8 mouse cellular contexts compared by ENCODE assay signal in the genomic region with DNA sequence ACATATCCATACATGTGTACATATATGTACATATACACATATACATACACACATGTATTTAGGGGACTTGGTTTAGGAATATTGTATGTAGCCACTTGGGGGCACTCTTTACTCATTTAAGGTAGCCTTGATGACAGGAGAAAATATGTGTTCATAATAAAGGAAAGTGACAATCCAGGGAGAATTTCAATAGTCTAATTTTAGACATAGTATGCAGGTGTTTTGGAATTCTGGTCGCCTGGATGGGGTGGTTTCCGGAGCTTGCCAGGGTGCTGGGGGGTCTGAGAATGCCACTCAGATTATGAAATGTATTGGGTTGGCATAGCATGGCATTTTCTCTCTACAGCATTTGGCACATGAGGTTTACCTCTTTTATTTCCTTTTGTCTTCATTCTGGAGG.
A peak's percentile ranks its signal among the peaks of the same experiment; 100 is the strongest.
DNase-seq lines count a peak whose midpoint lies in the region; ATAC-seq and TF ChIP-seq lines count a peak whose summit lies in the region.

No protein-coding gene starts in this region.

- H3K36me3 ChIP-seq in embryonic facial prominence, embryonic 12.5 days, result no peaks in the 10 kb centered on the region
- no peaks in the 10 kb centered on the region for H3K36me3 ChIP-seq in midbrain, postnatal 0 days (ENCODE audit: insufficient read depth, low read length)

- no peaks in the 10 kb centered on the region for H3K27me3 ChIP-seq in embryonic facial prominence, embryonic 12.5 days
- no peaks in the 10 kb centered on the region for H3K27me3 ChIP-seq in midbrain, postnatal 0 days (ENCODE audit: insufficient read depth, low read length)

- H3K9ac ChIP-seq in embryonic facial prominence, embryonic 12.5 days, result no peak overlapping the region
- H3K9ac ChIP-seq in midbrain, postnatal 0 days (replicated peaks; ENCODE audit: low read length, poor library complexity, severe bottlenecking), result no peak overlapping the region

- peaks cover 3% of the 10 kb centered on the region; the same call in 1 of the 2 replicates for H3K4me1 ChIP-seq in embryonic facial prominence, embryonic 12.5 days
- H3K4me1 ChIP-seq in midbrain, postnatal 0 days (ENCODE audit: insufficient read depth, low read length), result no peaks in the 10 kb centered on the region; the same call in 1 of the 2 replicates

- no peak overlapping the region for H3K4me3 ChIP-seq in embryonic facial prominence, embryonic 12.5 days
- no peak overlapping the region for H3K4me3 ChIP-seq in midbrain, postnatal 0 days (ENCODE audit: low read depth, low read length)

- TF ChIP-seq CTCF in midbrain, postnatal 0 days (IDR thresholded peaks at IDR 0.05), result peak; percentile 86

- DNase-seq in heart, postnatal 10 days, result peak; percentile 24 to 42
- DNase-seq in heart, adult 11 months, result no peak
- peak; percentile 25 for DNase-seq in ZHBTc4 (ENCODE audit: low read depth, low spot score)
- peak; percentile 11 for DNase-seq in large intestine, adult 2 months (ENCODE audit: low read depth, low spot score)
- DNase-seq in midbrain, postnatal 0 days (ENCODE audit: low spot score), result peak; percentile 88

- no peak overlapping the region for H3K4me2 ChIP-seq in embryonic facial prominence, embryonic 12.5 days (replicated peaks)
- peak overlapping the region; percentile 18; the same call in 1 of the 2 replicates for H3K4me2 ChIP-seq in midbrain, postnatal 0 days (ENCODE audit: low read depth, low read length, poor library complexity, severe bottlenecking)

- 0 out of 2 replicates have a peak, but pooled peaks have one; percentile 60 for ATAC-seq in embryonic facial prominence, embryonic 12.5 days (ENCODE audit: insufficient number of reproducible peaks, insufficient read depth, low FRiP score, low TSS enrichment)
- ATAC-seq in midbrain, postnatal 0 days (ENCODE audit: low FRiP score), result peak; percentile 70
- ATAC-seq in inflammation-experienced regulatory T-cells, adult 6 months, result no peak
- ATAC-seq in megakaryocyte progenitor cell, adult 5-6 weeks (replicated peaks; ENCODE audit: poor library complexity), result no peak

- no peak overlapping the region for H3K27ac ChIP-seq in embryonic facial prominence, embryonic 12.5 days
- H3K27ac ChIP-seq in midbrain, postnatal 0 days (ENCODE audit: low read depth, low read length), result peak overlapping the region; percentile 55

- no peaks in the 10 kb centered on the region for H3K9me3 ChIP-seq in embryonic facial prominence, embryonic 12.5 days
- H3K9me3 ChIP-seq in midbrain, postnatal 0 days (ENCODE audit: low read length), result no peaks in the 10 kb centered on the region

- WGBS in embryonic facial prominence, embryonic 12.5 days, result 24% methylated on average over 2 of the region's 2 CpGs
- 13% methylated on average over 2 of the region's 2 CpGs for WGBS in large intestine, adult 2 months
- WGBS in midbrain, postnatal 0 days, result 5% methylated on average over 2 of the region's 2 CpGs

- intact Hi-C loops in heart, postnatal 10 days (cut with DNase I), result loop anchor here (5.0 kb wide), 1 partner anchor 431 kb away; no protein-coding TSS in a partner anchor

Comparison
In these comparisons a context has a peak if more than half of its experiments do, and no peak if none do; other contexts are left out.
1. ATAC-seq: peak in embryonic facial prominence, embryonic 12.5 days (single experiment) and midbrain, postnatal 0 days (single experiment); none in inflammation-experienced regulatory T-cells, adult 6 months (single experiment) and megakaryocyte progenitor cell, adult 5-6 weeks (single experiment).